Mouse (Mus musculus): ENCODE results near the gene Stx5a. TPM values are rescaled to one million over a fixed set of nuclear protein-coding genes. Genes with fewer than 3 reads are reported as not detected.

Stx5a gene
- polyA plus RNA-seq, 1 experiment from 2014 or later: 150 TPM

DNA sequence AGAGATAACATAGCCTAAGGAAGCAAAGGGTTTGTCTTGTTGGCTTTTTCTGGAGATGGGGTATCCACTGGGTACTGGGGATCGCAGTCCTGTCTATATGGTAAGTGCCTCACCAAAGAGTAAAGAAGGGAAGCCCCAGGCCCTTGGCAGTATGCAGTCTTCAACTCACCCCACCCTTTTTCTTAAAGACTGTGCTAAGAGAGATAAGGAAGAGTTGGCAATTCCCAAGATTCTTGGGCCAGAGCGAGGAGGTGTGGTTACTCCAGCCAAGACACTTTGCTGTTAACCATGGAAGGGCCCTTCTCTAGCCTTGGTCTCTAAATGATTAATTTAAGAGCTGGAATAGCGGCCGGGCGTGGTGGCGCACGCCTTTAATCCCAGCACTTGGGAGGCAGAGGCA, 34.3 kb upstream of the Stx5a start:
- H3K4me1 ChIP-seq (ENCODE audit: insufficient read depth, low read length): peaks cover 27% of the 10 kb centered on the region
- no peak for ATAC-seq (ENCODE audit: low FRiP score, low TSS enrichment)
- no peak overlapping the region for H3K27ac ChIP-seq (ENCODE audit: low read length)
- H3K4me3 ChIP-seq (ENCODE audit: low read length): no peak overlapping the region
- 94% methylated on average over 7 of the region's 7 CpGs for WGBS
- H3K9me3 ChIP-seq (ENCODE audit: low read length): no peaks in the 10 kb centered on the region
- H3K4me2 ChIP-seq (replicated peaks; ENCODE audit: low read depth, low read length): no peak overlapping the region
- H3K36me3 ChIP-seq (ENCODE audit: insufficient read depth, low read length): peaks cover 46% of the 10 kb centered on the region
- H3K9ac ChIP-seq (replicated peaks; ENCODE audit: low read length): no peak overlapping the region
- H3K27me3 ChIP-seq (ENCODE audit: insufficient read depth, low read length): no peaks in the 10 kb centered on the region

DNA sequence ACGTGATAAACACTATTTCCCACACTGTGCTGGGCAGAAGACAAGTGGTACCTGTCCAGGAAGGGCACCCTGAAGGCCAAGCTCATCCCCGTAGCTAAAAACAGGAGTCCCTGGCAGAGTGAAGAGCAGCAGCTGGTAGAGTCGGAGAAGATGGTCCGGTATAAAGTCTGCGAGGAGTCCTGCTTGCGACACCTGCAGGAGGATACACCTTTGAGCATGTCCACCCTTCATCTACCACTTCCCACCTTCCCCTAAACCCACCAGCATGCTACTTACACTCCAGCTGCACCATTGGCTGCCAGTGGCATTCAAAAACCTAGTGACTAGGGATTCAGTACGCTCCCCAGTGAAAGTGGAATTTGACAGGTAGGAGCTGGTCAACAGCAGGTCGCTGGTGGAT, 32.3 kb upstream of the Stx5a start:
- no peaks in the 10 kb centered on the region for H3K9me3 ChIP-seq (ENCODE audit: low read length)
- 93% methylated on average over 8 of the region's 8 CpGs for WGBS

DNA sequence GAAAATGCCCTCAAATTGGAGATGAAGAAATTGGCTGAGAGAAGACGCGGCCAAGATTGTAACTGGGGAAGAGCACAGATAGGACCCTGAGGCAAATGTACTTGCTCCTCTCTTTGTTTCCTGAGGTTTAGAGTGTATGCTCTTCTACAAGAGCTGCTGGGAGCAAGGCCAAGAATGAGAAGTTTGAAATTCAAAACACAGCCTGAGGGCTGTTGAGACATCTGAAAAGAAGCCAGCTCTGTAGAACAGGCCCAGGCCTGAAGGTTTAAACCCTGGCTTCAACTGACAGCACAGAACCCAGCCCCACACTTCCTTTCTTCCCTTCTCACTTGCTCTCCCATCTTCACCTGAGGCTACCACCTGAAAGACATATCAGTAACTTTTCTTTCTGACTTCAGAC, 31.2 kb upstream of the Stx5a start:
- H3K27ac ChIP-seq (ENCODE audit: low read length): no peak overlapping the region
- 93% methylated on average over 2 of the region's 2 CpGs for WGBS

More for the DNA sequence above, 32.3 kb upstream of the Stx5a start:
- Histone ChIP-seq H3K4me2 (replicated peaks; ENCODE audit: low read depth, low read length) (no peak overlapping the region), H3K9ac (replicated peaks; ENCODE audit: low read length) (no peak overlapping the region), H3K27ac (ENCODE audit: low read length) (no peak overlapping the region), H3K27me3 (ENCODE audit: insufficient read depth, low read length) (no peaks in the 10 kb centered on the region), H3K4me3 (ENCODE audit: low read length) (no peak overlapping the region), H3K36me3 (ENCODE audit: insufficient read depth, low read length) (peaks cover 46% of the 10 kb centered on the region), H3K4me1 (ENCODE audit: insufficient read depth, low read length) (peaks cover 25% of the 10 kb centered on the region)
- ATAC-seq (ENCODE audit: low FRiP score, low TSS enrichment): no peak

DNA sequence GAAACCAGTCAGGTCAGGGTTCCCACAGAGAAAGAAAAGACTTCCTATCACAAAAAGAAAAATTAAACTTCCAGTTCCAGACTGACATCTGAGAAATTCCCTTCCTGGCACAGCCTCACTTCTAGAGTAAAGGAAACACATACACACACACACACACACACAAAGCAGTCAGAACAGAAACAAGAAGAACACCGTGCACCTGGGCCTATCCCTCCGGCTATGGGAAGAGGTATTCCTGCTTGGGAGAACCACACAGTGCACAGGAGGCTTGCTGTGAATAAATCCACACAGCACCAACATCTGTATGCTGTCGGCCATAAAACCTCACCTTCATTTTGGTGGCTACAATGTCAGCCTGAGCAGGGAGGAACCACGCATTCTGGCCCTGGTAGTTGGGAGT, 29.7 kb upstream of the Stx5a start:
- Histone ChIP-seq H3K27me3 (ENCODE audit: insufficient read depth, low read length) (no peaks in the 10 kb centered on the region), H3K9ac (replicated peaks; ENCODE audit: low read length) (peak overlapping the region; percentile 78), H3K9me3 (ENCODE audit: low read length) (no peaks in the 10 kb centered on the region), H3K4me1 (ENCODE audit: insufficient read depth, low read length) (peaks cover 33% of the 10 kb centered on the region), H3K36me3 (ENCODE audit: insufficient read depth, low read length) (peaks cover 46% of the 10 kb centered on the region), H3K4me3 (ENCODE audit: low read length) (peak overlapping the region; percentile 80), H3K4me2 (replicated peaks; ENCODE audit: low read depth, low read length) (peak overlapping the region; percentile 73), H3K27ac (ENCODE audit: low read length) (peak overlapping the region; percentile 94)
- ATAC-seq (ENCODE audit: low FRiP score, low TSS enrichment): no peak
- WGBS: 46% methylated on average over 4 of the region's 4 CpGs

More for the DNA sequence above, 31.2 kb upstream of the Stx5a start:
- Histone ChIP-seq H3K4me3 (ENCODE audit: low read length) (no peak overlapping the region), H3K9ac (replicated peaks; ENCODE audit: low read length) (peak overlapping the region; percentile 45; the same call in 1 of the 2 replicates), H3K9me3 (ENCODE audit: low read length) (no peaks in the 10 kb centered on the region), H3K36me3 (ENCODE audit: insufficient read depth, low read length) (peaks cover 46% of the 10 kb centered on the region), H3K4me1 (ENCODE audit: insufficient read depth, low read length) (peaks cover 33% of the 10 kb centered on the region), H3K27me3 (ENCODE audit: insufficient read depth, low read length) (no peaks in the 10 kb centered on the region), H3K4me2 (replicated peaks; ENCODE audit: low read depth, low read length) (no peak overlapping the region)
- no peak for ATAC-seq (ENCODE audit: low FRiP score, low TSS enrichment)

GRCm38 (mm10) chr19:8711949-8712869, 29.0 kb upstream of the Stx5a start:
- no peak for ATAC-seq (ENCODE audit: low FRiP score, low TSS enrichment)
- WGBS: 45% methylated on average over 10 of the region's 10 CpGs
- H3K9ac ChIP-seq (replicated peaks; ENCODE audit: low read length): peak overlapping the region; percentile 78
- H3K27ac ChIP-seq (ENCODE audit: low read length): peak overlapping the region; percentile 94
- H3K4me1 ChIP-seq (ENCODE audit: insufficient read depth, low read length): peaks cover 33% of the 10 kb centered on the region
- H3K4me2 ChIP-seq (replicated peaks; ENCODE audit: low read depth, low read length): peak overlapping the region; percentile 73
- H3K36me3 ChIP-seq (ENCODE audit: insufficient read depth, low read length): peaks cover 39% of the 10 kb centered on the region
- H3K9me3 ChIP-seq (ENCODE audit: low read length): no peaks in the 10 kb centered on the region
- H3K4me3 ChIP-seq (ENCODE audit: low read length): peak overlapping the region; percentile 80
- H3K27me3 ChIP-seq (ENCODE audit: insufficient read depth, low read length): no peaks in the 10 kb centered on the region

DNA sequence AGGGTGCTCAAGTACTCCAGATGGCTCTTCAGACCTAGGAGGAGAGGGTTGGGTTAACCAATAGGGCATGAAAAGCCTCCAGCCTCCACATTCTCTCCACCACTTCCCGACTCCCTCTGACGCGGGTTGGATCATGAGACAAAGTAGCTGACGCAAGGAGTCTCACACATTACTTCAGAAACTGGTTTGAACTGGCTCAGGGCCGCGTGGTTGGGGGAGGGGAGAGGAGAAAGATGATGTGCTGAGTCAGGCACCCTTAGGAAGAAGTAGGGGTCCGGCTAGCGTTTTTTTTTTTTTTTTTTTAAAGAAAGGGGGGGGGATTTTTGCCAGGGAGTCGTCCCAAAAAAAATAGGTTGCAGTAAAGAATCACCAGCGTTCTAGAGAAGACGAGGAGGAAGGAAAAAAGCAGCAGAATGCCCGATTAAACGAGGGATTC, 28.3 kb upstream of the Stx5a start:
- Histone ChIP-seq H3K27ac (ENCODE audit: low read length) (peak overlapping the region; percentile 94), H3K9ac (replicated peaks; ENCODE audit: low read length) (peak overlapping the region; percentile 78), H3K27me3 (ENCODE audit: insufficient read depth, low read length) (no peaks in the 10 kb centered on the region), H3K36me3 (ENCODE audit: insufficient read depth, low read length) (peaks cover 33% of the 10 kb centered on the region), H3K4me1 (ENCODE audit: insufficient read depth, low read length) (peaks cover 33% of the 10 kb centered on the region), H3K4me2 (replicated peaks; ENCODE audit: low read depth, low read length) (peak overlapping the region; percentile 73), H3K4me3 (ENCODE audit: low read length) (peak overlapping the region; percentile 80), H3K9me3 (ENCODE audit: low read length) (no peaks in the 10 kb centered on the region)
- ATAC-seq (ENCODE audit: low FRiP score, low TSS enrichment): peak; percentile 72
- WGBS: 0% methylated on average over 13 of the region's 13 CpGs

DNA sequence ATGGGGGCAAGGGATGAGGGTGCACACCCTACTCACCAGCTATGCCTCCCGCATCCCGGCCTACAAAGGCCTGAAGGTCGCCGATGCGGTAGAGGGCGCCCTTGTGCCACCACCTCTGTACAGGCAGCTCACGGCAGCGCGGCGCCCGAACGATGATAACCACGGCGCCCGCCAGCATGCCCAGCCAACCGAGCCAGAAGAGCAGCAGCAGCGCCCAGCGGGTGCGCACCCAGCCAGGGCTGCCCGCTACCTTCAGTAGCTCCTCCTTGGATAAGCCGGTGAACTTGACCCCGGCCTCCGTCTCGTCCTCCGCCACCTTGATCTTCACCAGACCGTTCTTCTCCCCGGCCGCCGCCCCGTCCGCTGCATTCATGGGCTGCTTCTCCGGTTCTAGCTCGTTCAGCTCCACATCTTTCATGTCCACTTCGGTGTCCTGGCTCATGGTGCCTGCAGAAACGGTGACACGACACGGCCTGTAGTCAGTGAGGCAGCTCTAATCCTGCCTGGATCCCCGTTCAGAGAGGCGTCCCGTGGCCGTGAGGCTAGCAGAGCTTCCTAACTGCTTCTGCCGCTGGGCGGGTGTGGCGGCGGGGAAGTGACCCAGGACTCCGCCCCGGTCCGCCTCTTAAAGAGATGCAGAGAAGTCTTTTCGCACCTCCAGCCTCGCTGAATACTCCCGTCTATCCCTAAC, 27.8 kb upstream of the Stx5a start:
- Histone ChIP-seq H3K4me2 (replicated peaks; ENCODE audit: low read depth, low read length) (peak overlapping the region; percentile 73), H3K36me3 (ENCODE audit: insufficient read depth, low read length) (peaks cover 27% of the 10 kb centered on the region), H3K27ac (ENCODE audit: low read length) (peak overlapping the region; percentile 94), H3K9me3 (ENCODE audit: low read length) (no peaks in the 10 kb centered on the region), H3K27me3 (ENCODE audit: insufficient read depth, low read length) (no peaks in the 10 kb centered on the region), H3K4me1 (ENCODE audit: insufficient read depth, low read length) (peaks cover 33% of the 10 kb centered on the region), H3K4me3 (ENCODE audit: low read length) (peak overlapping the region; percentile 80), H3K9ac (replicated peaks; ENCODE audit: low read length) (peak overlapping the region; percentile 78)
- WGBS: under 1% methylated on average over 51 of the region's 51 CpGs
- ATAC-seq (ENCODE audit: low FRiP score, low TSS enrichment): peak; percentile 94

- ATAC-seq (ENCODE audit: low FRiP score, low TSS enrichment): peak; percentile 13
- peak overlapping the region; percentile 73 for H3K4me2 ChIP-seq (replicated peaks; ENCODE audit: low read depth, low read length)
- H3K9ac ChIP-seq (replicated peaks; ENCODE audit: low read length): peak overlapping the region; percentile 78
- peak overlapping the region; percentile 94 for H3K27ac ChIP-seq (ENCODE audit: low read length)
- no peaks in the 10 kb centered on the region for H3K9me3 ChIP-seq (ENCODE audit: low read length)
- peak overlapping the region; percentile 80 for H3K4me3 ChIP-seq (ENCODE audit: low read length)
- H3K36me3 ChIP-seq (ENCODE audit: insufficient read depth, low read length): peaks cover 20% of the 10 kb centered on the region
- H3K4me1 ChIP-seq (ENCODE audit: insufficient read depth, low read length): peaks cover 33% of the 10 kb centered on the region
- WGBS: 7% methylated on average over 13 of the region's 13 CpGs
- H3K27me3 ChIP-seq (ENCODE audit: insufficient read depth, low read length): no peaks in the 10 kb centered on the region
Observed at GRCm38 (mm10) chr19:8713997-8714652, 27.1 kb upstream of the Stx5a start.

GRCm38 (mm10) chr19:8714653-8715481, 26.3 kb upstream of the Stx5a start:
- Histone ChIP-seq H3K36me3 (ENCODE audit: insufficient read depth, low read length) (peaks cover 13% of the 10 kb centered on the region), H3K27ac (ENCODE audit: low read length) (no peak overlapping the region), H3K4me1 (ENCODE audit: insufficient read depth, low read length) (peaks cover 32% of the 10 kb centered on the region), H3K27me3 (ENCODE audit: insufficient read depth, low read length) (no peaks in the 10 kb centered on the region), H3K4me3 (ENCODE audit: low read length) (no peak overlapping the region), H3K9me3 (ENCODE audit: low read length) (no peaks in the 10 kb centered on the region), H3K9ac (replicated peaks; ENCODE audit: low read length) (no peak overlapping the region), H3K4me2 (replicated peaks; ENCODE audit: low read depth, low read length) (no peak overlapping the region)
- ATAC-seq (ENCODE audit: low FRiP score, low TSS enrichment): no peak
- WGBS: 72% methylated on average over 10 of the region's 10 CpGs
